Mouse (Mus musculus): ENCODE data around the gene Dnajc30. TPM values are rescaled to one million over a fixed set of nuclear protein-coding genes. Genes with fewer than 3 reads are reported as not detected.
A peak's percentile ranks its signal among the peaks of the same experiment; 100 is the strongest.

Dnajc30 gene
- polyA plus RNA-seq, 1 experiment from 2014 or later: 25.0 TPM

DNA sequence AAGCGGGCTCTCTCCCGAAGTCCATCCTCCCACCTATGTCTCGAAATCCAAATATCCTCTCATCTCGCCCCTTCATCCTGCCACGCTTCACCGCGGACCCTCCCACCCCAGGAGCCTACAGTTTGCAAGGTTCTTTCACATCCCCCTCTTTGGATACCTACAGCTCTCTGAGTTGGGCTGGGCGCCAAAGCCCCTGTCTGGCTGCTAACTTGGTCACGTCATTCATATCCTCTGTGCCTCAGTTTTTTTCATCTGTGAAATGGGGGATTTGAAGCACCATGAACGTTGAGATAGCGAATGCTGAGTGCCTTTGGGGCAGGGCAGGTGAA lies 14.4 kb downstream of the Dnajc30 start:
- Histone ChIP-seq H3K4me3 (peak overlapping the region; percentile 87), H3K9me3 (replicated peaks) (no peaks in the 10 kb centered on the region), H3K4me1 (replicated peaks) (peaks cover 14% of the 10 kb centered on the region), H3K4me2 (peak overlapping the region; percentile 99), H3K9ac (peak overlapping the region; percentile 97), H3K27me3 (replicated peaks) (peaks cover 16% of the 10 kb centered on the region), H3K27ac (ENCODE audit: poor library complexity, severe bottlenecking) (no peak overlapping the region), H3K36me3 (no peaks in the 10 kb centered on the region)
- under 1% methylated on average over 11 of the region's 11 CpGs for WGBS
- ATAC-seq (ENCODE audit: insufficient number of reproducible peaks, low FRiP score): peak; percentile 27; the same call in 1 of the 2 replicates

DNA sequence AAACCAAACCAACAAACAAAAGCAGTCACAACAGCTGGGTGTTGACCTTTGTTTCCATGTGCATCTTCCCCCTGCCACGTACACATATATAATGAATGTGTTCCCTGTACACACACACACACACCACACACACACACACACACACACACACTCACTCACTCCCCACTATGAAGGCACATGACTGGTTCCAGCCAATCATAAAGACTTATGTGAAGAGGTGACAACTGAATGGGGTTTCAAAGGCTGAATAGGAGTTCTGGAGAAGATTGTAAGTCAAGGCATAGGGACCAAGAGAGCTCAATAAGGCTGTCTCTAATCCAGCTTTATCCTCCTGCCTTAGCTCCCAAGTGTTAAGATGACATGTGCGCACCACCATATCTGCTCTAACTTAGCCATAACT lies 15.6 kb downstream of the Dnajc30 start:
- H3K9me3 ChIP-seq (replicated peaks): no peaks in the 10 kb centered on the region
- peaks cover 10% of the 10 kb centered on the region for H3K4me1 ChIP-seq (replicated peaks)
- H3K36me3 ChIP-seq: no peaks in the 10 kb centered on the region
- no peak overlapping the region for H3K4me3 ChIP-seq
- WGBS: 88% methylated on average over 2 of the region's 2 CpGs
- H3K27ac ChIP-seq (ENCODE audit: poor library complexity, severe bottlenecking): no peak overlapping the region
- H3K9ac ChIP-seq: no peak overlapping the region
- no peak for ATAC-seq (ENCODE audit: insufficient number of reproducible peaks, low FRiP score)
- H3K4me2 ChIP-seq: no peak overlapping the region
- H3K27me3 ChIP-seq (replicated peaks): peaks cover 27% of the 10 kb centered on the region

DNA sequence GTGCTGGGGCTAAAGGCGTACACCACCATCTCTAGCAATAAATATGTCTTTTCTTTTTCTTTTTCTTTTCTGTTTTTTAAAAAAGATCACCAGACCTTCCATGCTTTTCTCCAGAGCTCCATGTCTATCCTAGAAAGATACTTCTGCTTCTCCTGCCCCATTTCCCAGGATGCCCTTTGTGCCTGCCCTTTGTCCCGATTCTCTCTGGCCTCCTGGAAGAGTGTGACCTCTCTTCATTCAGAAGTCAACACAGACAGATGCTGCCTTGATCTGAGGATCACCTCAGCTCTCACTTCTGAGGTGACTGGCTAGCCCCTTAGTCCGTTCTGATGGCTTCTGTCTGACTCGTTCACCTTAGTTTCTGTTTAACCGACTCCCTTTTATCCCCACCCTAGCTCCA lies 16.5 kb downstream of the Dnajc30 start:
- Histone ChIP-seq H3K27ac (ENCODE audit: poor library complexity, severe bottlenecking) (no peak overlapping the region), H3K4me2 (no peak overlapping the region), H3K4me1 (replicated peaks) (peaks cover 10% of the 10 kb centered on the region), H3K36me3 (no peaks in the 10 kb centered on the region), H3K9me3 (replicated peaks) (no peaks in the 10 kb centered on the region), H3K4me3 (no peak overlapping the region), H3K9ac (no peak overlapping the region), H3K27me3 (replicated peaks) (peaks cover 30% of the 10 kb centered on the region)
- WGBS: 90% methylated on average over 5 of the region's 5 CpGs
- ATAC-seq (ENCODE audit: insufficient number of reproducible peaks, low FRiP score): no peak

DNA sequence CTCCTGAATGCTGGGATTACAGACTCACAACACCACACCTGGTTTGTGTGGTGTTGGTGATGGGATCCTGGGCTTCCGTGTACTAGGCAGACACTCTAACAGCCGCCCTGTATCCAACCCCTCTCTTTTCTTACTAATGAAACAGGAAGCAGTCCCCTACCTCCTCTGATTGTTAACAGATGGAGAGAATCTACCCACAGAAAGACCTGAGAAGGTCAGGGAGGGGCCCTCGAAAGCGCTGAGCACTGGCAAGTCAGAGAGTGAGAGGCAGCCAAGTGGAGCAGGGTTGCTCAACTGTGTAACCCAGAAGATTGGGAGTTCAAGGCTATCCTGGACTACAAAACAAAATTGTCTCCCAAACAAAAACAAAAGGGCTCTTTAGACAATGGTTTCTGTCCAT lies 22.9 kb downstream of the Dnajc30 start:
- H3K4me1 ChIP-seq (replicated peaks): 0 out of 2 replicates have a peak, but pooled peaks cover 2% of the 10 kb centered on the region
- H3K9me3 ChIP-seq (replicated peaks): no peaks in the 10 kb centered on the region
- no peak overlapping the region for H3K4me3 ChIP-seq
- 61% methylated on average over 4 of the region's 4 CpGs for WGBS
- no peak overlapping the region for H3K4me2 ChIP-seq
- ATAC-seq (ENCODE audit: insufficient number of reproducible peaks, low FRiP score): no peak
- H3K9ac ChIP-seq: no peak overlapping the region
- H3K36me3 ChIP-seq: no peaks in the 10 kb centered on the region
- no peak overlapping the region for H3K27ac ChIP-seq (ENCODE audit: poor library complexity, severe bottlenecking)
- H3K27me3 ChIP-seq (replicated peaks): peaks cover 73% of the 10 kb centered on the region

DNA sequence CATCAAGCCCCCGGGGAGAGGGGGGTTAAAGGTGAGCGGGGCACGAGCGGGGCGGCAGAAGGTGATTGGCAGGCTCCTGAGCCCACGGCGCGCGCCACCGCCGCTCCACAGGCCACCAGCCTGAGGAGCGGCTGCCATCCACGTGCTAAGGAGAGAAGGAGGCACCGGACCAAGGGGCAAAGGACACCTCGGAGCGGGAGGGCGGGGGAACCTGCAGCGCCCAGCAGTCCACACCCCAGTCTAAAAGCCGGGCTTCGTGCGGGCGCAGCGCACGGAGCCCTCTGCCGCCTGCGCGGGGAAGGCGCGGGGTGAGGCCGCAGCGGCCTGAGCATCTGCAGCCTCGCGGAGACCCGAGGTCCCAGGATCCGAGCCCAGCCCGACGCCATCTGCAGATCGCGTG lies 25.7 kb downstream of the Dnajc30 start, which contains the start of gene Mlxipl:
Gene Mlxipl, plus strand, starts transcription at position 238 of the 400 bp plus-strand sequence.
- Histone ChIP-seq H3K27me3 (replicated peaks) (peaks cover 80% of the 10 kb centered on the region), H3K4me1 (replicated peaks) (0 out of 2 replicates have a peak, but pooled peaks cover 2% of the 10 kb centered on the region), H3K4me3 (peak within 1 kb of the TSS; percentile 9), H3K4me2 (peak within 1 kb of the TSS; percentile 35), H3K36me3 (no peaks in the 10 kb centered on the region), H3K9ac (0 out of 2 replicates have a peak within 1 kb of the TSS, but pooled peaks have one; percentile 4), H3K9me3 (replicated peaks) (no peaks in the 10 kb centered on the region), H3K27ac (ENCODE audit: poor library complexity, severe bottlenecking) (no peak within 1 kb of the TSS)
- WGBS: 3% methylated on average over 39 of the region's 39 CpGs
- ATAC-seq (ENCODE audit: insufficient number of reproducible peaks, low FRiP score): no peak

DNA sequence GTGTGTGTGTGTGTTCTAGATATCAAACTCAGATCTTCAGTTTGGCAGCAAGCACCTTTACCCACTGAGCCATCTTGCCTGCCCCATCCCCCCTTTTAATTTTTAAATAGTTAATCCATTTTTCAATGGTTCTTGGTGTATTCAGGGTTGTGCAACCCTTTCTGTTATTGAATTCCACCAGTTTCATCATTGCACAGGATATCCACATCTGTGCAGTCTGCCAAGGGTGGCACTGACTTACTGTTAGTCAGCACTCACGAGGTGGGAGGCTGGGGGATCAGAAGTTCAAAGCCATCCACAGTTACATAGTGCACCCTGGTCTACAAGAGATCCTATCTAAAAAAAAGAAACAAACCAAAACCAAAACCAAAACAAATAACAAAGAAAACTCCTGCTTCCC lies 37.0 kb downstream of the Dnajc30 start:
- Histone ChIP-seq H3K4me3 (no peak overlapping the region), H3K4me1 (replicated peaks) (no peaks in the 10 kb centered on the region), H3K9ac (no peak overlapping the region), H3K36me3 (no peaks in the 10 kb centered on the region), H3K4me2 (no peak overlapping the region), H3K27me3 (replicated peaks) (peaks cover 23% of the 10 kb centered on the region), H3K9me3 (replicated peaks) (no peaks in the 10 kb centered on the region), H3K27ac (ENCODE audit: poor library complexity, severe bottlenecking) (no peak overlapping the region)
- no peak for ATAC-seq (ENCODE audit: insufficient number of reproducible peaks, low FRiP score)
- 54% methylated on average over 1 of the region's 1 CpGs for WGBS

DNA sequence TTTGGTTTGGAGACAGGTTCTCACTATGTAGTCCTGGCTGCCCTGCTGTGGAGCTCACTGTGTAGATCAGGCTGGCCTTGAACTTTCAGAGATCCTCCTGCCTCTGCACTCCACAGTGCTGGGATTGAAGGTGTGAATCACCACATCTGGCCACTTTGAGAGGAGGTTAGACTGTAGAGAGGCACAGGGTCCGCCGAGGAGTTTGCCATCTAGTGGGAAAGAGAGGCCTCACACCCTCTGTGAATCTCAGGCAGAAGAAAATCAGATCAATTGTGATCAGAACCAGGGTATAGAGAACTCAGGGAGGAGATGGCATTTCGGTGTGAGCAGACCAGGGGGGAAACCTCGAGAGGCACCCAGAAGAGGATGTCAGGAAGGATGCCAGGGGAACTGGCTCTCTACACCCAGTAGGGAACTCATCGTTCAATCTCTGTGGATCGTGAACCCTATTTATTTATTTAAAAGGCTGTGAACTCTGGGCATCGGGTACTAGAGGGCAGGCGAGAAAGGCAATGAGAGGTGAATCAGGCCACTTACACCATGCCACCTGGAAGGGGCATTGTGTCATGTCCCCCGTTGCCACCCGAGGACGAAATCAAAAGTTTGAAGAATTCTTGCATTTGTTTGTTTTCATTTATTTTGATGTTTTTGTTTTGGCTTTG lies 40.1 kb downstream of the Dnajc30 start:
- H3K4me2 ChIP-seq: no peak overlapping the region
- no peak overlapping the region for H3K27ac ChIP-seq (ENCODE audit: poor library complexity, severe bottlenecking)
- no peaks in the 10 kb centered on the region for H3K9me3 ChIP-seq (replicated peaks)
- peaks cover 17% of the 10 kb centered on the region for H3K4me1 ChIP-seq (replicated peaks)
- no peak for ATAC-seq (ENCODE audit: insufficient number of reproducible peaks, low FRiP score)
- H3K4me3 ChIP-seq: no peak overlapping the region
- H3K36me3 ChIP-seq: no peaks in the 10 kb centered on the region
- H3K9ac ChIP-seq: no peak overlapping the region
- H3K27me3 ChIP-seq (replicated peaks): peaks cover 54% of the 10 kb centered on the region
- WGBS: 58% methylated on average over 11 of the region's 11 CpGs

DNA sequence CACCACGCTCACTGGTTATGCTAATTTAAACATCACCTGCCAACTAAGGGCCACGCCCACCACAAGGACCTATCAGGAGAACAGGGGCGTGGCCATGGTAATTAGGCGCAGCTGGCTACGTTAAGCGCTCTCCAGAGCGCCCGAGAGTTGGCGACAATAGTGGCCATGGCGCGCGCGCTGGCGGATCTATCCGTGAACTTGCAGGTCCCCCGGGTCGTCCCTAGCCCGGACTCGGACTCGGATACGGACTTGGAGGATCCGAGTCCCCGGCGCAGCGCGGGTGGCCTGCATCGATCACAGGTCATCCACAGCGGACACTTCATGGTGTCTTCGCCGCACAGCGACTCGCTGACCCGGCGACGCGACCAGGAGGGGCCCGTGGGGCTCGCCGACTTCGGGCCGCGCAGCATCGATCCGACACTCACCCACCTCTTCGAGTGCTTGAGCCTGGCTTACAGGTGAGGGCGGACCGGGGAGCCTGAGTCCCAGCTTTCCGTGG lies 42.8 kb downstream of the Dnajc30 start:
- Histone ChIP-seq H3K27ac (ENCODE audit: poor library complexity, severe bottlenecking) (no peak overlapping the region), H3K4me3 (peak overlapping the region; percentile 49), H3K9me3 (replicated peaks) (no peaks in the 10 kb centered on the region), H3K4me2 (peak overlapping the region; percentile 94), H3K9ac (peak overlapping the region; percentile 68), H3K4me1 (replicated peaks) (peaks cover 17% of the 10 kb centered on the region), H3K36me3 (no peaks in the 10 kb centered on the region), H3K27me3 (replicated peaks) (peaks cover 67% of the 10 kb centered on the region)
- under 1% methylated on average over 48 of the region's 48 CpGs for WGBS
- ATAC-seq (ENCODE audit: insufficient number of reproducible peaks, low FRiP score): peak; percentile 78

DNA sequence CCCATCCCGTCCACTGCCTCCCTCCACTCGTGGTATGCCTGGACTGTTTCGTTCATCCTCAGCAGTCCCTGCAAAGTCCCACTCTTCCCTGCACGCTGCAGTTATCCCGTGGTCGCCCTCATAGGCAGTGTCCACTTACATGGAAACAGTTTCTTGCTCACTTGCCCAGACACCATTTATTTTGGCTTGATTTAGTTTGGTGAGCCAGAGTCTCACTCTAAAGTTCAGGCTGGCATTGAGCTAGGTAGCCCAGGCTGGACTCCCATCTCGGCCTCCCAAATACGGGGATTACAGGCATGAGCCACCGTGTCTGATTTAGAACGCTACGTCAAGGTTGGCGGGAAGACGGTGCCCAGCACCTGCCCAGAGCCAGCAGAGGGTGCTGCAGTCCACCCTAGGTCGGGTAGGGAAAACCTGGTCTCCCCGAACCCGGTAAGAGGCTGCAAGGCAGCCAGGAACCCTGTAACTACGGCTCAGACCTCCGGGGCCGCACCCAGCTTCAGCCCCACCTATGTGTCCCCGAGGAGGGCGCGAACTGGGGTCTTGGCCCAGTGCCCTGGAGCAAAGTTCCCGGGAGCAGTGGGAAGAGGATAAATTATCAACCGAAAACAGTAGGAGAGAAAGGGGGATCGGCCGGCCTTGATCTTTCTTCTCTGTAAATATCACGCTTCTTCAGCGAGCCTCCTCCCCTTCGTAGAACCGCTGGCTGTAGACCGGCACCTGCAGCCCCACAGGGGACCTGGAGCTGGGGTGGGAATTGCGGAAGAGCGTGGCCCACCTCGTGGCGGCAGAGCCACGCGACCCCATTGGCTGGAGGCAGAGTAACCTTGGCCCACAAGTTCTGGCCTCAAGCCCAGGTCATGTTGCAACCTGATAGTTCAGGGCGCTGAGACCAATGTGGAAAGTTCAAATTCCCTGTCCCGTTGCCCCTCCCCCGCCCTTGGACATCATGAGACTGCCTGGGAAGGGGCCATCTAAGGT lies 43.8 kb downstream of the Dnajc30 start:
- peak overlapping the region; percentile 49 for H3K4me3 ChIP-seq
- H3K4me2 ChIP-seq: peak overlapping the region; percentile 94
- H3K27me3 ChIP-seq (replicated peaks): peaks cover 65% of the 10 kb centered on the region
- no peak overlapping the region for H3K27ac ChIP-seq (ENCODE audit: poor library complexity, severe bottlenecking)
- peak overlapping the region; percentile 68 for H3K9ac ChIP-seq
- no peak; the same call in 1 of the 2 replicates for ATAC-seq (ENCODE audit: insufficient number of reproducible peaks, low FRiP score)
- no peaks in the 10 kb centered on the region for H3K9me3 ChIP-seq (replicated peaks)
- 10% methylated on average over 40 of the region's 40 CpGs for WGBS
- no peaks in the 10 kb centered on the region for H3K36me3 ChIP-seq
- peaks cover 17% of the 10 kb centered on the region for H3K4me1 ChIP-seq (replicated peaks)

DNA sequence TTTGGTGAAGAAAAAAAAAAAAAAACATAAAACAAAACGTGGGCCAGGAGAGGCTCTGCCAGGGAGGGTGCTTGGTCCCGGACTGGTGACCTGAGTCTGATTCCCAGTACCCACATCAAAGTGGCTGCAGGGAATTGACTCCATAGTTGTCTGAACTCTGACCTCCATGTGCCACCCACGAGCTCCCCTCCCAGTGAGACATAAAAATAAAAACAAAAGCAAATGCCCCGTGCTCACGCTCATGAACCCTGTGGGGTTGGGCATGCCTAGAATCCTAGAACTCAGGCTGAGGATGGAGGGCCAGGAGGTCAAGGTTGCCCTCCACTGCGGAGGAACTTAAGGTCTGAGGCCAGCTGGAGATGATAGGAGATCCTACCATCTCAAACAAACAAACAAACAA lies 45.0 kb downstream of the Dnajc30 start:
- no peak overlapping the region for H3K4me3 ChIP-seq
- no peak overlapping the region for H3K27ac ChIP-seq (ENCODE audit: poor library complexity, severe bottlenecking)
- no peak overlapping the region for H3K4me2 ChIP-seq
- ATAC-seq (ENCODE audit: insufficient number of reproducible peaks, low FRiP score): no peak
- no peaks in the 10 kb centered on the region for H3K9me3 ChIP-seq (replicated peaks)
- no peak overlapping the region for H3K9ac ChIP-seq
- peaks cover 17% of the 10 kb centered on the region for H3K4me1 ChIP-seq (replicated peaks)
- 67% methylated on average over 6 of the region's 6 CpGs for WGBS
- peaks cover 63% of the 10 kb centered on the region for H3K27me3 ChIP-seq (replicated peaks)
- no peaks in the 10 kb centered on the region for H3K36me3 ChIP-seq

DNA sequence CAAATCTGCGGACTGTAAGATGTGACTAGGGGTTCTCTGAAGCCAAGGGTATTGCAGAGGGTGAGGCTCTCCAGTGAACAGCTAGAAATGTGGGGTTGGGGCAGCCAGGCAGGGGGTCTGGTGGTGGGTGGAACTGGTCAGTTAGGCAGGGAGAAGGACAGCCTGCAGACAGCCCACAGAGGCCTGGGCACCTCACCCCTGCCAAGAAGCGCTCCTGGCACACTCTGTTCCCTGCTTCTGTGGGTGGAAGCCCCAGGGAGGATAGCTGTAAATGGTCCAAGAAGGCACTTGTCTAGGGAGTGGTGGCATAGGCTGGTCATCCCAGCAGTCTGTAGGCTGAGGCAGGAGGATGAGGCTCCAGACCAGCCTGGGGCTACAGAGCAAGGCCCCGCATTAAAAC lies 45.4 kb downstream of the Dnajc30 start:
- Histone ChIP-seq H3K27me3 (replicated peaks) (peaks cover 64% of the 10 kb centered on the region), H3K4me2 (no peak overlapping the region), H3K4me3 (no peak overlapping the region), H3K9ac (no peak overlapping the region), H3K4me1 (replicated peaks) (peaks cover 17% of the 10 kb centered on the region), H3K36me3 (no peaks in the 10 kb centered on the region), H3K27ac (ENCODE audit: poor library complexity, severe bottlenecking) (no peak overlapping the region), H3K9me3 (replicated peaks) (no peaks in the 10 kb centered on the region)
- WGBS: 83% methylated on average over 3 of the region's 3 CpGs
- ATAC-seq (ENCODE audit: insufficient number of reproducible peaks, low FRiP score): no peak

Measured in heart, embryonic 12.5 days (tissue).